Mouse (Mus musculus): ENCODE measurements around the gene P2rx2.

P2rx2 gene

GRCm38 (mm10) chr5:110342648-110343284, at the start of gene P2rx2:
Gene P2rx2, minus strand, starts transcription at chr5:110343212.
- peak; percentile 66 for DNase-seq

GRCm38 (mm10) chr5:110392727-110393126, 49.7 kb upstream of the P2rx2 start:
- no peak for DNase-seq

GRCm38 (mm10) chr5:110390631-110391030, 47.6 kb upstream of the P2rx2 start:
- DNase-seq: no peak

DNA sequence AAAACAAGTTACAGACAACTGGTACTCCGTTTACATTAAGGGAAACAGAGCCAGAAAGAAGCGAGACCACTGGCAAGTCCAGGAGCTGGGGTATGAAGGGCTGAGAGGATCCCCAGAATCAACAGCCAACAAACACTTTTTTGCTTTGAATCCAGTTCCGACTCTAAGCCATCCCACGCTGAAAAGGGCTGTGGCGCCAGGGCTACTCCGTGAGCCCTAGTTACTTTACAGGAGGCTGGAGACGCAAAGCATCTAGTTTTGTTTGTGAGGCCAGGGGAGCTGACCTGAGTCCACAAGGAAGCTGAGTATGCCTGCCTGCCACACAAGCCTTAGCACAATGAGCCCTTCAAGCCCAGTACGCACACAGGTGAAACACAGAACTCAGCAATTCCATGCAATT, 44.3 kb upstream of the P2rx2 start:
- no peak for DNase-seq

DNA sequence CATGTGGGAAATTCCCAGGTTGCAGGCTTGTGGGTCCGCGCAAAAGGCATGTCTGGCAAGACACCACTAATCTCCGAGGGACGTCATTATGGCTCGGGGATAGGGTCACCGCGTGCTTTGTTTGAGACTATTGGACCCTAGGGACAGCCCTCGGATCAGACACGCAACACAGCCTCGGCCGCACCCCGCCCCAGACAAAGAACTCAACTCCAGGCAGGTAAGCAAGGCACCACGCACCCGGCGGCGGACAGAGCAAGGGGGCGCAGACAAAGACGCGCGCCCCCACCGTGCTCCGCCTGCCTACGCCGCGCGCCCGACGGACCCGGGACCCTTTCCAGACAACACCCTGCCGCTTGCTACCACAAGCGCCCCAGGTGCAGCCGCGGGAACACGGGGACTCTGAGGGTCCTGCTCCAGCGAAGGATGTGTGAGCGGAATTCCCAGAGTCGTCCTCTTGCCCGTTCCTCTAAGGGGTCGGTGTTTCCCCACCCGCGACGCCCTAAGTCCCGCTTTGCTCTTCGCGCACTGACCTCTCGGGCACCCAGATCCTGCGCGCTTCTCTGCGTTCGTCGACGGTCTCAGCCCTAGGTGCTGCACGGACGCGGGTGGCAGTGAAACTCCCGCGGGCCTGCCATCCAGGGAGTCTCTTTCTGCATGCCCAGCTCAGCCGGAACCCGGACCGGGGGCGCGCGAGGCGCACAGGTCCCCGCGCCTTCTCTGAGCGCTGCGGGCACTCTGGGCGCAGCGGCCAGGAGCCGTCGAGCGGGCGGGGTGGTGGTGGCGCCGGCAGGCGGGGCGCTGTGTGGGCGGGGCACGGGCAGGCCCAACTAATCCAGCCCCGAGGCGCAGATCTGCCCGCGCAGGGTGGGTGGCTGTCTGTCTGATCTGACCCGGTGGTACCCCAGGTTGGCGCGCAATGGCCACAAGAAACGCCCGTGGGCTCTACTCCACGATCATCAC, 43.6 kb upstream of the P2rx2 start:
- DNase-seq: peak; percentile 81

- no peak for DNase-seq
Observed at GRCm38 (mm10) chr5:110385263-110385662, 42.3 kb upstream of the P2rx2 start.

- no peak for DNase-seq
Observed at GRCm38 (mm10) chr5:110384491-110384890, 41.5 kb upstream of the P2rx2 start.

- DNase-seq: no peak
Observed at GRCm38 (mm10) chr5:110379823-110380222, 36.8 kb upstream of the P2rx2 start.

DNA sequence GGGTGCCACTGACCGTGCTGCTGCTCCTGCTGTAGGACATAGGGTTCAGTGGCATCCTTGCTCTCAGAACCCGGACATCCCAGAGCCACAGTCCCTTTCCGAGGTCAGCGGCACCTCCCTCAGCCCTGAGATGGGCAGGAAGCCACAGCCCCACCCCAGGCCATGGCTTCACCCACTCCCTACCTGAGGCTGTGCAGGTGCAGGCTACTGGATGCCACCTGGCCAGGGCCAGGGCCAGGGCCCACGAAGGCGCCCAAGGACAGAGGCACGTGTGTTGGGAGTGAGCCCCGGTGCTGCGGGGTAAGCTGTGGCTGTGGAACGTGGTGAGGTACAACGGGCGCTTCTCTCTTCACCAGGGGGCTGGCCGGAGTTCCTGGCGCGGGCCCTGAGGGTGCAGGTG, 36.1 kb upstream of the P2rx2 start:
- no peak for DNase-seq

DNA sequence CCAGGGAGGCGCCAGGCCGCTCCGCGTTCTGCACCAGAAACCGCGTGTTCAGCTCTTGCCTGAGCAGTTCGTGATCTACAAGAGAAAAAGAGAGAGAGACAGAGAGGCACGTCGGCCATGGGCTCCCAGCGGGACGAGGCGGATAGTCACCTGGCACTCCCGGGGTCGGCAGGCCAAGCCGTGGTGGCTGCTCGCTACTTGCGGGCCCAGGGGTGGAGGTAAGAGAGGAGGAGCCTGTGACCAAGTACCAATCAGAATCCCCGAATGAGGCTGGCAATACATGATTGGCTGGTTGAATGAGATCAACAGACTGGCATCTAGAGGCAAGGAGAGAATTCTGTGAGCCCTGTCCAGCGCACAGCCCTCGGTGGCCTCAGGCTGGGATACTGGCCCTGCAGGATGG, 35.2 kb upstream of the P2rx2 start:
- DNase-seq: no peak

DNA sequence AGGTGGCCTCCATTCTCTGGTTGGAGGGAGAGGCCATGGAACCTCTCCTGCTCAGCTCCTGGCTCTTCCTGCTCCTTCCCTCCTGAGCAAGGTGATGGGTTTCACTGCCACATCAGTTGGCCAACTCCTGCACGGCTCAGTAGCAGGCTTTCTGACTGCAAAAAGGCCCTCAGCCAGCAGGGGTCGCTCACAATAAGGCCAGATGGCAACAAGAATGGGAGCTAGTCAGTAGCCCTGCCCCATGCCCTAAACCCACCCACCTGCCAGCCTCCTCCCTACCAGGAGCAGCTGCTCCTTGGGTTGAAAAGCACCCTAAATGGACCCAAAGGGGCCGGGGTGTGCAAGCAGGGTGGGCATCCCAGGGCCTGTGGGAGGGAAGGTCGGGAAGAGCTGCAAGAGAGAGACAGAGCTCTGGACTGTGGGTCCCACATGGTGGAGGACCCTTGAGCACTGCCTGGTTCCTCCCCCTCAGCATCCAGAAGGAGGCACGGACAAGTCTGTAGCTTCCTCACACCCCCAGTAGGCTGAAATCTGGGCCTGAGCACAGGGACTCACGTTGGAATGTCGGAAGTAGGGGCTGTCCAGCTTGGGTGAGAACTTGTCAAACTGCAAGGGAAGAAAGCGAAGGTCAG, 33.9 kb upstream of the P2rx2 start:
- DNase-seq: peak; percentile 80

- peak; percentile 29 for DNase-seq
Observed at GRCm38 (mm10) chr5:110363822-110364545, 21.0 kb upstream of the P2rx2 start.

DNA sequence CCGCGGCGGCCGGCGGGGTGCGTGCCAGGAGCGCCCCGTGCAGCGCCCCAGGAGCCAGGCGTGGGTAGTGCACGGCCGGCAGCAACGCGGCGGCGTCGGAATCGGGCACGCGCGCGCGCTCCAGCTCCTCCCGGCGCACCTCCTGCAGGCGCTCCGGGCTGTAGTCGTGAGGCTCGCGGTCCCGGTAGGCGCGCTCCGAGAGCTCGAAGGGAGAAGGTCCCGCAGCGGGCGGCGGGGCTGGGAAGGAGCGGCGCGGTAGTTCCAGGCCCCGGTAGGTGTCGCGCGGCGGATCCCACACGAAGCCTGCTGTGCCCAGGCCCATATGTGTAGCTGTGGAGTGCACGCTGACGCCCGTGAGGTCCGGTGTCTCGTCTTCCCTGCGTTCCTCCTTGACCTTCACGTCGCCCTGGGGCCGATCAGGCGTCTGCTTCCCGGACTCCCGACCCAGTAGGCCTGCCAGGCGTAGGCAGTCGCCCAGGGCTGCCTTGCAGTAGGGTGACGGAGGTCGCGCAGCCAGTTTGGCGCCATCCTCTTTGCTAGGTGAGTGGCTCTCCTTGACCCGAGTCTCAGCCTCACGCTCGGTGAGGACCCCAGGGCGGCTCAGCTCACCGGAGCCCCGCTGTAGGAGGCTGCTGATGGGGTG, 20.3 kb upstream of the P2rx2 start:
- peak; percentile 84 for DNase-seq

DNA sequence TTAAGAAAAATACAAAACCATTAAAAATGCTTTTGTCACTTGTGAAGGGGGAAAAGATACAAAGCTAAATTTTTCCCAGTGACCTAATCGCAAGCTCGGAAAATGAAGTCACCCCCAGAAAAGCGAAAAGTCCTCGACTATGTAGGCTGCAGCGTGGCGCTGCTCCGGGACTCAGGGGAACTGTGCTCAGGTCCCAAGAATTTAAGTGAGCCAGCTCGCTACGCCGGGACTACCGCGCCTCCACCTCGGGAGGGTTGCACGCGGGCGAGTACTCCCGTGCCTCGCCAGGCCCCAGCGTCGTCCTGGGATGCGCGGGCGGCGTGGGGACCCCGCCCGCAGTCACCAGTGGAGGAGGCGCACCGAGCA, 19.8 kb upstream of the P2rx2 start:
- no peak for DNase-seq

- DNase-seq: no peak
Observed at GRCm38 (mm10) chr5:110361465-110361864, 18.5 kb upstream of the P2rx2 start.

DNA sequence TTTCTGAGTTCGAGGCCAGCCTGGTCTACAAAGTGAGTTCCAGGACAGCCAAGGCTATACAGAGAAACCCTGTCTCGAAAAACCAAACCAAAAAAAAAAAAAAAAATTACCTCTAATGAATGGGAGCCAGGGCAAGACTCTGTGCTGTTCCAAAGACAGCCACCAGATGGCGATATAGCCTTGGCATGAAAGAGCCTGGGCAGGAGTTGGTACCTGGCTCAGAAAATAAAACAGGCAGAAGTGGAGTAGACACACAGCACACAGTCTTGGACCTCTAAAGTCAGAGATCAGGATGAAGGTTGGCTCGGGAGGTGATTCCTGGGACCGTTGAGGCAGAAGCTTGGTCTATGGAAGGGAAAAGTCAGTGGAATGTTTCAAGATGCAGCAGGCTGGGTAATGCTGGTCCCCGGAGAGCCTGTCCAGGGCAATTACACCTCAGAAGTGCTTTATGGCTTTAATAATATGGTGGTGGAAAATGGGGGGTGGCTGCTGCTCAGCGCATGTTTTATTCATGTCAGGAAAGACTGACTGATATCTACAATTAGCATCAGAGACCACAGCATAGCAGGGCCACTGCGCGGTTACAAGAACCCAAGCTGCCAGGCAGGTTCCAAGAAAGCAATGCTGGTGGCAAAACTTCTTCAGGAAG, 14.6 kb upstream of the P2rx2 start:
- DNase-seq: peak; percentile 85

DNA sequence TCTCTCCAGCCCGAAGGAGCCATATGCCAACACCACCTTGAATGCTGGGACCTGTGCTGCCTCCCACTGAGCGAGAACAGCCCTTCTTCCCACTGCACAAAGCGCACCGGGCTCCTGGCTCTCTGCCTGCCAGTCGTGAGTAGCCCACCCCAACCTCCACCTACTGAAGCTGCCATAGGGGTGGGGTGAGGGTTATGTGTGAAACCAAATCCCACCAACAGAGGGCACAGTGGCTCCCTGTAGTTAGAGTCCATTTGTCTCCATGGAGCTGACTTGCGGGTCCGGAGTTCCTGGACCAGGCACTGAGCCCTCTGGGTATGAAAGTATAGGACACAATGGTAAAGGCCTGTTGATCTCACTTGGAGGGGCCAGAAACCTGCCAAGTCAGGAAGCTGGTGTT, 11.7 kb upstream of the P2rx2 start:
- peak; percentile 63 for DNase-seq

- DNase-seq: no peak
Observed at GRCm38 (mm10) chr5:110347006-110347405, 4.0 kb upstream of the P2rx2 start.

DNA sequence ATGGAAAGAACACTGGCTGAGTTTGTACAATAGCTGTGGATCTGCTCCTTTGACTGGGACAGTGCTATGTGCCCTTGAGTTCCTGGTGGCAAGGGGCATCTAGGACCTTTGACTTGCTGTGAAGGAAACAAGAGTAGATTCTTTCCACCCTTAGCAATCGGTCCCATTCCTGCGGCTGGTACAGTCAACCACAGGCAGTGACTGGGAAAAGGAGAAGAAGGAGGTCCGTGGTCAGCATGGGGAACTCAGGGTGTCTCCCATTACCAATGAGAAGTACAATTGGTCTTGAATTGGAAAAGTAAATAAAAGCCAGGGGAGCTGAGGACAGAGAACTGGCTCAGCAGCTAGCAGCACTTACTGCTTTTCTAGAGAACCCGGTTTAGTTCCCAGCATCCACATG, 2.5 kb upstream of the P2rx2 start:
- no peak for DNase-seq

GRCm38 (mm10) chr5:110344524-110344923, 1.5 kb upstream of the P2rx2 start, which contains the start of gene Lrcol1:
Gene Lrcol1, plus strand, starts transcription at chr5:110344730.
- DNase-seq: peak; percentile 44

DNA sequence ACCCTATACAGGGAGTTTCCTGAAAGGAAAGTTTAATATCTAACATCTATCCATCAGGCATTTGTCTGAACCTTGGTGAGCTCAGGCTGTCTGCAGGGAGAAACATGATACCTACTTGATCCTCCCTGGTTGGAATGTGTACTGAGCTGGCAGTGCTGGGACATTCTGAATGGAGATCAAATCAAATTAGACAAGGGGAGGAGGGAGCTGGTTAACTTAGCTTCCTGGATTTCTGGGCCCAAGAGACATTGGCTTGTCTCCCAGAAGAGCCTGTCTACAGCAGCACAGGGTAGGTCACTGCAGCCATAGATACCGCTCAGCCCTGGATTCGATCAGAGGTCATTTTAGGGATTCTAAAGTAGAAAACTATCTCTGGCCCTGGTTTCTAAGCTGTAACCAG, 4.2 kb downstream of the P2rx2 start:
- no peak for DNase-seq

DNA sequence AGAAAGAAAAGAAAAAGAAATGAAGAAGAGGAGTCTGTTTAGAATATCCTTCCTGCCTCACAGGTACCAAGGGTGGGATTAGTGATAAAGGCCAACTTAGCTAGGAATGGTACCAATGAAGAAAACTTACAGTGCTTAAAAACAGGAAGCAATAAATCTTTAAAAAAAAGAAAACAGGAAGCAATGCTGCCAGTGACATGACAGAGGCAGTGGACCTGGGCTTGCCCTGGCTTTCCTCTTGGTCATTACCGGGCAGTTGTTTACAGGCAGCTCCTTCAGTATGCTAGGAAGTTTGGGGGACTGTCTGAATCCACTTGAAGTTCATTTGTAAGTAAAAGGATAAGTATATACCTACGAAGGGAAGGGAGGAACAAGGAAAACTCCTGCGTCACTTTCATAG, 12.5 kb downstream of the P2rx2 start:
- DNase-seq: no peak

Measured in lung, postnatal 10 days (tissue).